Mouse (Mus musculus) mouse embryonic stem cell (cell line): ENCODE results near the gene Acad11.

ENCODE experiments used
- in situ Hi-C, 2 experiments: fragments of 300-500 bp; cut with MboI; formaldehyde crosslinking; loops; 1 replicate in 1 of 2; 3 replicates in 1 of 2; pipeline ENCODE4 v1.14.3; 2019 to 2020; ENCODE audit warnings: low sequenced_read_pairs in 2 of 2, low pct_unique_long_range_greater_than_20kb in 1 of 2, mixed read lengths in 1 of 2; ENCODE audit not compliant: unreplicated experiment in 1 of 2

Acad11 gene

DNA sequence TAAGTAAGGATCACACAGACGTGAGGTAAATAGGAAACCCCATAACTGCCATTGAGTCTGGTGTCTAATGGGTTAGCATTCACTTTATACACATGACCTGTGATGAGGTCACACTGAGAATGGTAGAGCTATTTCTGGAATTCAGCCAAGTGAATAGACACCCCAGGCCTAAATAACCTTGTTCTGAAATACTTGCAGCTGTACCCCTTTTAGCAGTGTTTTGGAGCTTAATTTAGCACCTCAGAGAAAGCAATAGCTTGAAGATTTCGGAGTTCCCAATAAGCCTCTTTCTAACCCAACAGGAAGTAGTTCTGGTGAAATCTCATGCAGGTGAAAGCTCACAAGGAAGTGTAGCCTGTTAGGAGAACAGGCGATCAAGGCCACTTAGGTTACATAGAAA, 63.7 kb downstream of the Acad11 start, which contains the start of gene Ackr4:
TSS of gene Ackr4 (minus strand) at position 101 of the 400 bp plus-strand sequence.
- in situ Hi-C loops, result no loop called here

DNA sequence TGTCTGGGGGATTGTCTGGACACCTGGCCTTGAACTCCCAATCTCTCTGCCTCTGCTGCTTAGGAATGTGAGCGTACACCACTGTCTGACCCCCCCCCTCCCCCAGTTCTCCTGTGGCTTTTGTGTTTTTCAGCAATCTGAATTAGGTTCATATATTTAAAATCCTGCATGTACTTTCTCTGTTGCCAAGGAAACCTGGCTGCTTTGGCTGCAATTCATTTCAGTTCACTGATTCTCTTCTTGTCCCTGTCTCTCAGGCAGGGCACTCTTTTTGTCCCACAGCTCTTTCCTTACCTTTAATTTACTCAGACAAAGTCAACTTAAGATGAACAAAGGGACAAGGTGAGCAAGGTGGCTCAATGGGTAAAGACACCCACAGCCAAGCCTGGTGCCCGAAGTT, 64.9 kb downstream of the Acad11 start:
- in situ Hi-C loops, result no loop called here

DNA sequence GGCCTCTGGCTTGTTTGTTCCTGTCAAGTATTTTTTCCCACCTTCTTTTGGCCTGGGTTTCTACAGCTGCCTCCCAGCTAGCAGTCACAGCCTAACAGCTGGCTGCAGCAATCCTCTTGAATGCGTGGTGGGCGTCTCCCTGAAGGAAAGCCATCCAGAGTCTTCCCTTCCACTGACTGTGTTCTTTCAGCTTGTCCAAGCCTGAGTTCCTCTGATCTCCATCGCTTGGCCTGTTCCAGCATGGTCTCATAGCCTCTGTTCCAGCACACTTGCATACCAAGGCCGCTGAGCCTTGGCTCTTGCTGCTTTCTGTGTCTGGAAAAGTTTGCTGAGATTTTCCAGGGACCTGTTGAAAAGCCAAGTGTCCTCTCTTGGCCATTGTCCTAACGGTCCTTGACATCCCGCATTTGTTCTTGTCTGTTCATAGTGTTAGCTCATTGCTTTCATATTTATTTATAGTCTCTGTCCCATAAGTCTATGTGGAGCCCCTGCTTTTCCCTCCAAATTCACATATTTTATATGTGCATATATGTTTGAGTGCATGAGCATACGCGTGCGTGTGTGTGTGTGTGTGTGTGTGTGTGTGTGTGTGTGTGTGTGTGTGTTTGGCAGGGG, 67.1 kb downstream of the Acad11 start:
- in situ Hi-C loops, result no loop called here

DNA sequence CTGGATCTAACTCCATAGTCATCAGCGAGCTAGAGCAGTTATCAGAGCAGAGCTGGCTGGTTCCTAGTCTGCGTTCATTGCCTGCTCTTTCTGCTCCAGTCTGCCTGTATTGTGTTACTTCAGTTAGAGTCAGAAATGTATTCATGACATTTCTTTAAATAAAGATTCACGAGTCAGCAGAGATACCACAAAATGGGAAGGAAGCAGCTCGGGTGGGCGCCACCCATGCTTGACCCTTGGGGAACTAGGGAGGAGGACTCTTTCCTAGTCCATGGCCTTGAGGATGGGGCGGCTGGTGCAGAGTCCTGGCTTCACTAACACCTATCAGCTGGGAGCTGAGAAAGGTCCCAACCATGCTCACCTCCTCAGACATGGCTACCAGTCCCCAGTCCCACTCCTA, 77.2 kb downstream of the Acad11 start:
- in situ Hi-C loops, result no loop called here

DNA sequence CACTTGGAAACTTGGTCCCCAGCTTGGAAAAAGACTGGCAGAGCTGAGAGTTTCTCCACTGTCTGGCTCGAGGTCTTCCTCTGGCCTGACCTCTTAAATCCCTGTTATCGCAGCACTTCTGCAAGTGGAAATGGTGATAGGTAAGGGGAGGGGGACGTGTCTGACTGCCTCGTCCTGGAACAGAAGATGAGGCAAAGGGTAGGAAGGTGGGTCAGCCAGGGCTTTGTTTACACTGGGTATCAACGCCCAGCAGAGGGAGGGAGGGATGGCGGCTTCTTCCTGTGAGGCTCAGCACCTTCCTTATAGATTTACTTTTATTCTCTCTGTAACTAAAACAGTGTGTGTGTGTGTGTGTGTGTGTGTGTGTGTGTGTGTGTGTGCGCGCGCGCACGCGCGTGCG, 79.6 kb downstream of the Acad11 start:
- in situ Hi-C loops, result no loop called here

DNA sequence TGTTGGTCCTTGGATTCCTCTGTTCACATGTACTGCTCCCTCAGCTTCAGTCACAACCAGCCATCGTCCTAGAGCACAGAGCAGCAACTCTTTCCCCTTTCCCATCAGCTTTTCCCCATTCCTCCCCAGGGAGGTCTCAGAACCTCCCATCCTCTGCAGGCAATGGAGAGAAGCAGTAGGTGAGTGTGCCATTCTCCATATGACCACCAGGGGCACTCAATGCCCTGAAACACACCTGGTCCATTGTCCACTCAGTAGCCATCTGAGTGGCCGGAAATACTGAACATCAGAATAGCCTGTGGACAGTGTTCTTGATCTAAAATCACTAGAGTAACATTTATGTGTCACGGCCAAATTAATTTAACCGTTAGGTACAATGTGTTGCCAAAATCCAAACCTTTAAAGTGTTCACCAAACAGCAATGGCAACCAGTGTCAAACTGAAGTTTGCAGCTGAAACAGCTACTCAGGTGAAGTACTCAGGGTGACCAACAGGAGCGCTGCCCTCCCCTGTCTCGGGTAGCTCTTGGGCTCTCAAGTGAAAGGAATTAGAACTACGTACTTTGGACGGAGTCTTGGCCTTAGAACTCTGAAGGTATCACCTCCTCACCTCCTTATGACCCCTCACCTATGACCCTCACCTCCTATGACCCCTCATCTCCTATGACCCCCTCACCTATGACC, 81.3 kb downstream of the Acad11 start:
- in situ Hi-C loops, result no loop called here

DNA sequence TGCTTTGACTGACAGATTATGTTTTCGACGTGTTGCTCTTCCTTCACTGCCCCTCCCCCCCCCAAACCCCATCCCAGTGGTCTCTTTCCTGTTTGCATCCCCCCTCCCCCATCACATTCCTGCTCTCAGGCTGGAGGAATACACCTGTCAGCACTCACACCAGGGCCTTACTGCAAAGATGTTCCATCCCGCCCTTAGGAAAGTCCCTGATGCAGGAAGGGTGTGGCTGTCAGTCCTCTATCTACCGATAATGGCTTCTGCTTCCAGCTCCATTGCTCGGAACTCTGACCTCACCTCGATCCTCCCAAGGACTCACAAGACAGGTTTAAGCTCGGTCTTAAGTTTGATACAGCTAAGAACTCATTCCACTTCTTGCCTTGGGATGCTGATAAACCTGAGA, 83.5 kb downstream of the Acad11 start:
- in situ Hi-C loops, result no loop called here

DNA sequence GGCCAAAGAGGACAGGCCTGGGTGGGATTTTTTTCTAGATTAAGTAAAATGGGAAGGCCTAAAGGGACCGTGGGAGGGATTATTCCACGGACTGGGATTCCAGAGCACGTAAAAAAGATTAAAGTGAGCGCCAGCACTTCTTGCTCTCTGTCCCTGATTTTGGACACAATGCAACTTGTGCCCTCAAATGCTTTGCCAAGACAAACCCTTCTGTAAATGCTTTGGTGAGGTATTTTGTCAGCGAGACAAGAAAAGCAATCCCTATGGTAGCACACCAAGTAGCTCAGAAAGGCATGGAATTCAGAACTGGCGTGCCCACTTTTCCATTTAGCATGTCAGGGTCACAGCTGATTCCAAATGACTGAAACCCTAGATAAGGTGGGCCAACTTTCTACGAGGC, 85.8 kb downstream of the Acad11 start:
- in situ Hi-C loops, result no loop called here

DNA sequence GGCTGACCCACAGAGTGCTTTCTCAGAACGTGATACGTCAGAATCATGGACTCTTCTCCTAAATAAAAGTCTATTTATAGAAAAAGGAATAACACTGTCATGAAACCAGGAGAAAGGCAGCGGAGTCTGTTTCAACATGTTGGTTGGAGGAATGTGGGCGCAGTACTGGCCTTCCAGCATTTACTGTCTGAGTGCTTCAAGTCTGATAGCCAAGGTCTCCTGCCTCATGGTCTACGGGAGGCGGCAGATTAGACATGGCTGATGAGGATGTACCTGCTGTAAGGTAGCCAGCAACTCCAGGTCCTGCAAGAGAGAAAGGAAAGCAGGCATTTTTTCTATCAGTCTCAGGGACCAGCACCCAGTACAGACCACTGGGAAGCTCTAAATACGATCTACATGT, 88.9 kb downstream of the Acad11 start:
- in situ Hi-C loops, result no loop called here

DNA sequence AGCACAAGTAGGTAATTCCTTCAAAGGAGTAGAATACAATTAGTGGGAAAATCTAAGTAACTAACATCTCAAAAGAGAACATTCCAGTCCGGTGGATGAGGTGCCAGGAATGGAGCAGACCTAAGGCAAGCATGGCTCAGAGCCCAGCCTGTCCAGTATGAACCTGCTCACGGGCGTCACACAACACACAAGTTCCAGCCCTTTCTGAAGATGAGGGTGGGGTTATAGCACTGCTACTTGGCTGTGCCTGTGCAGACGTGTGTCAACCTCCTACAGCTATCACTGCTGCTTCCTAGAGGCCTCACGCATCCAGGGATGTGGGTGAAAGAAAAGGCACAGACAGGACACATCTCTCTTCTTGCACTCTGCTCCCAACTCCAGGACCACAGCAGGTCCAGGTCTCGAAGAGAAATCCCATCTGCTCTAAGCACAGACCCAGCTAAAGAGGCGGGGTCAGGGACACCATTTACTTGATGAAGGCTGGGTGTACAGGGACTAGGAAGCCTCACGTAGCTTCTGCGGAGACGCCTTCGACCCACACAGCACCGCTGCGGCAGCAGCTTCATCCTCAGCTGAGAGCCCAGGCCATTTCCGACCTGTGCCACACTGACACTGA, 92.0 kb downstream of the Acad11 start:
- in situ Hi-C loops, result no loop called here

DNA sequence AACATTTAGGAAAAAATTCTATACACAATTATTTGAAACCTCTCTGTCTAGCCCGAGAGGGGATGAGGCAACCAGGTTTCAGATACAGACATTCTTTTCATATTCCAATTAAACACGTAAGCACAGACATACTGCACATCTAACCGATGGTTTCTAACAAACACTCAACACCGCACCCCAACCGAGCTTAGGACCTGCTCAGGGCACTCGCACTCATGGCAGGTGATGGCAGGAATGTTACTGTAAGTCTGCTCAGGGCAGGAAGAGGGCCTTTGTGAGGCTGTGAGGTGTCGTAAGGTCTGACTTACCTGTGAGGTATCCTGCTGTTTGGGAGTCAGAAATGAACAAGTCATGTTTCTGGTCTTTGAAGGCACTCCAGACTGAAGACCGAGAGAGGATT, 93.3 kb downstream of the Acad11 start:
- in situ Hi-C loops, result no loop called here

DNA sequence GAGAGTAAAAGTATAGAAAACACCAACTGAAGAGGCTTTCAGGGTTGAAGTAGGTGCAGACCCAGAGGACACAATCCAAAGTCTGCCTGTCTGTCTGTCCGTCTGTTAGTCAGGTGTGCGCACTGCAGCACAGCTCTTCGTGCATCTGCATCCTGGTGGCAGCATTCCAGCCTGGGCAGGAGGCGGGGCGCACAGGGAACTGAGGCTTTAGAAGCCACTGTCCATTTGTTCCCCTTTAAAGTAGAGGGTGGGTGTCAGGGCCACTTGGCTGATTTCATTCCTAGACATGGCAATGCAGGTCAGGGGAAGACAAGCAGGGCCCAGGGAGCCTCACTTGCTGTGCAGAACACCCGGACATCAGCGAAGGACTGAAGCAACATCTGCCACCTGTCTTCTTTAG, 94.1 kb downstream of the Acad11 start:
- in situ Hi-C loops, result no loop called here

DNA sequence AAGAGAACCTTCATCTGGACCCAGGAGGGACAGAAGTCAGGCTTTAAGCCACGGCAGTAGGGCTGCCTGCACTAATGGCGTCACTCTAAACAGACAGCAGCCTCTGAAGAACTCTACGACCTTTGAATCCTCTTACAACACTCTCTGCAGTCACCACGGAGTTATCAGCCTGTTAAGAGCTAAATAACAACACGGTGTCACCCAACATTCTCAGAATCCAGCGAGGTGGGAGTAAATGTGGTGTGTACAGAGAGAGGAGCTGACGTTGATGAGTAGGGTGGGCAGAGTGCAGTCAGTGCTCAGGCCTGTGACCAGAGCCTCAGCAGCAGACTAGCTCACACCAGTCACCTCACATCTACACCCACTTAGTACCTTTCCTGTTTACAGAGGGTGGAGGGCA, 97.9 kb downstream of the Acad11 start:
- in situ Hi-C loops, result no loop called here

DNA sequence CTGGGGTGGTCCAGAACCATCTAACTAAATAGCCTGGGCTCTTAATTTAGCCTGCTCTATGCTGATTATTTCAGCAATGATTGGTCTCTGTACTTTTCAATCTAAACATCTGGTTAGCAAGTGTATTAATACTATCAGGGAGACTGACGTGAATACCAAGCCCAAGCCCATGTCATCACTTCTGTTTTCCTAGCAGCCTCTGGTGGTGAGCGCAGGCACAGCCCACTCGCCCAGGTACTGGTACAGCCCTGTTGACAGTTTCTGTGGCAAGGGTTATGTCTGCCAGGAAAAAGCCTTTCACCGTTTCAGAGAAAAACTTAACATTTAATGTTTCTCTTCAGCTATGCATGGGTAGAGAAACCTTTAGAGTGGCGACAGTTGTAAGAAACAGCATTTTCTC, 101.0 kb downstream of the Acad11 start:
- in situ Hi-C loops, result no loop called here

DNA sequence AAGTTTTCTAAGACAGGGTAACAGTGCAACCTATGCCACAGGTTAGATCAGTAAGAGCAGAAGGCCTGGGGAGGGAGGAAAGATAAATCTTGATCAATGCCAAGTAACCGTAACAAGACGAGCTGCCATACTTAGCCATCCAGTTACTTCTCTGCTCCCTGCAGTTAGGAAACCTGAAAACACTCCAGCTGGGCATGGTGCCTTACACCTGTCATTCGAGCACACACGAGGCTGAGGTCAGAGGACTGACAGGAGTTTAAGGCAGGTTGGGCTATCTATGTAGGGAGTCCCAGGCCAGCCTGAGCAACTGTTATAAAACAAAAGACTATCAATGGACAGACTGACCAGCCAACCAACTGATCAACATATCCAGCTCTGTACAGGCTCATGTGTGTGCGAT, 102.7 kb downstream of the Acad11 start:
- in situ Hi-C loops, result no loop called here

DNA sequence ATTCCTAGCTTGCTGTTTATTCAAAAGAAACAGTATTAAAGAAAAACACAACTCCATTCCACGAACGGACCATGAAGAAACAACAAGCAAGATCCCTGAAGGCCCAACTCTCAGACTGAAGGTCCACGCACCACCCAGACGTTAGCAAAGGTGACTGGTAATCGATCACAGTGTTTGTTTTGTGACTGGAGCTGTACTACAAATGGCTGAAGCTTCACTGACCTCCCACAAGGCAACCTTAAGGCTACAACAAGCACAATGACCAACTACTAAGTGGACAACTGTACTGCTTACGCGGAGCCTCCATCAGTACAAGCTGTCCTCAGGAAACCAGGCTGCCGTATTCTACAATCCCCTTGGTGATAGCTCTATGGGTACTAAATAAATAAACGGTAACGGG, 106.8 kb downstream of the Acad11 start:
- in situ Hi-C loops, result no loop called here

DNA sequence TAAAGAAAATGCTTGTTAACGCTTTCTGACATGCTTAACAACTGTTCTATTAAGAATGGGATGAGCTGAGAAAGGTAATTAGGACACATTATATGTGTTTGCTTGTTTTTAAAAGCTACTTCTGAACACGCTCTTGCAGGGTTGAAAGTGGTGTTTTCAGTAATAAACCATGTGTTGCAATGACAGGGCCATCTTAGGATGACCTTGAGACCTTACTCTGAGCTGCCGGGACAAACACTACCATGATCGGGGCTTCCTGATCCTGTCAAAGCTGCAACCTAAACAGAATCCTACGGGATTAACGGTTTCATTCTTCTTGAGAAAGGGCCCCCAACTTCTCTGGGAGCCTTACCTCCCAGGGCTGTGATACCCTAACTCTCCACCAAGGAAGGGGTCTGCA, 108.5 kb downstream of the Acad11 start:
- in situ Hi-C loops, result no loop called here

DNA sequence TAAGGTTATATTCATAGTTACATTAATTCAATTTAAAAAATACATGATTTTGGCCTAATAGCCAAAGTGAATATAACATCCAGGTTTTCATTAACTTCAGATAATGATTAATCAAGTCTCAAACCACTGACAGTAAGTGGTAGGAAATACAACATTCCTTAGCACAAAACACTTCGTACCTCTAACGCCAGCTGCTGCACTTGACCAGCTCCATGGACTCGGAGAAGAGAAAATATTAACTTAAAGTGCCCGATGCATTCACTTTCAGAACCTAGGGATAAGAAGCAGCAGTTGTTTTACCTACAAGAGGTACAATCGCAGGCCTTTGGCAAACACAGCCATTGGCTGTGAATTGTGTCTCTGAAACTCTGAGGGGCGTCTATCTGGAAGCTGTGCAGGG, 109.2 kb downstream of the Acad11 start:
- in situ Hi-C loops, result no loop called here
